Mouse (Mus musculus) stomach, embryonic 14.5 days (tissue): ENCODE measurements at regions not wholly inside any gene's neighbourhood (a gene's known extent, or its start where the extent isn't known, plus 50 kb on each side); places are given as distances from the start of the nearest gene placed in this dataset.

Experiments
- ATAC-seq: fragments of 200-750 bp; cut with Nextera tagmentation; 2 replicates; pipeline ENCODE4 v1.8.0; 2017; ENCODE audit warnings: low read depth, moderate TSS enrichment; ENCODE audit not compliant: insufficient number of reproducible peaks, insufficient read depth, low FRiP score
- H3K27ac ChIP-seq: fragments of 300-500 bp; sonication (generic); 2 replicates; pipeline ENCODE4 v1.5.1; 2014; ENCODE audit warnings: mild to moderate bottlenecking, low read length, moderate library complexity, mixed read lengths
- H3K27me3 ChIP-seq: fragments of 300-500 bp; sonication (generic); 2 replicates; pipeline ENCODE4 v1.6.1; 2014; ENCODE audit warnings: low read length, control low read depth, mixed read lengths; ENCODE audit not compliant: control insufficient read depth, insufficient read depth
- H3K36me3 ChIP-seq: fragments of 300-500 bp; sonication (generic); 2 replicates; pipeline ENCODE4 v1.6.1; 2014; ENCODE audit warnings: mild to moderate bottlenecking, control low read depth, low read length, moderate library complexity, mixed read lengths; ENCODE audit not compliant: control insufficient read depth, insufficient read depth
- H3K4me1 ChIP-seq: fragments of 300-500 bp; sonication (generic); 2 replicates; pipeline ENCODE4 v1.6.1; 2014; ENCODE audit warnings: low read length, control low read depth, mixed read lengths; ENCODE audit not compliant: control insufficient read depth, insufficient read depth
- H3K4me2 ChIP-seq: fragments of 300-500 bp; sonication (generic); replicated peaks from 2 replicates; pipeline ENCODE4 v1.6.1; 2014; ENCODE audit warnings: low read depth, low read length, control low read depth
- H3K4me3 ChIP-seq: fragments of 300-500 bp; sonication (generic); 2 replicates; pipeline ENCODE4 v1.5.1; 2014; ENCODE audit warnings: low read depth, low read length, control low read depth
- H3K9ac ChIP-seq: fragments of 300-500 bp; sonication (generic); replicated peaks from 2 replicates; pipeline ENCODE4 v1.6.1; 2014; ENCODE audit warnings: low read depth, mild to moderate bottlenecking, control low read depth, low read length, moderate library complexity, mixed read lengths
- H3K9me3 ChIP-seq: fragments of 300-500 bp; sonication (generic); 2 replicates; pipeline ENCODE4 v1.6.1; 2016; ENCODE audit warnings: low read depth, low read length, control low read depth; ENCODE audit not compliant: control insufficient read depth
- WGBS: fragments of 180-500 bp; shearing (Covaris S2); extraction: QIAGEN DNeasy Blood & Tissue Kit; methylation state at CpG from one replicate; pipeline ENCODE4 v1.1.7; 2014; 5-methylcytosine and 5-hydroxymethylcytosine counted together

GRCm38 (mm10) chr2:148495485-148495884 lies 52.1 kb upstream of the Cd93 start:
- no peak for ATAC-seq
- no peaks in the 10 kb centered on the region for H3K36me3 ChIP-seq
- no peak overlapping the region for H3K27ac ChIP-seq
- no peak overlapping the region for H3K4me2 ChIP-seq
- no peaks in the 10 kb centered on the region for H3K9me3 ChIP-seq
- no peak overlapping the region for H3K4me3 ChIP-seq
- H3K27me3 ChIP-seq, result no peaks in the 10 kb centered on the region
- whole genome bisulfite sequencing, result 44% methylated on average over 3 of the region's 3 CpGs
- no peak overlapping the region for H3K9ac ChIP-seq
- no peaks in the 10 kb centered on the region for H3K4me1 ChIP-seq

- ATAC-seq, result no peak
- H3K4me3 ChIP-seq, result no peak overlapping the region
- H3K9ac ChIP-seq, result no peak overlapping the region
- H3K27me3 ChIP-seq, result no peaks in the 10 kb centered on the region
- no peaks in the 10 kb centered on the region for H3K9me3 ChIP-seq
- H3K36me3 ChIP-seq, result no peaks in the 10 kb centered on the region
- H3K27ac ChIP-seq, result no peak overlapping the region
- no peak overlapping the region for H3K4me2 ChIP-seq
- no peaks in the 10 kb centered on the region for H3K4me1 ChIP-seq
These were observed 49.9 kb upstream of the Cd93 start for GRCm38 (mm10) chr2:148493281-148493680.
